Mouse (Mus musculus): ENCODE results near the gene Myo18a.

DNA sequence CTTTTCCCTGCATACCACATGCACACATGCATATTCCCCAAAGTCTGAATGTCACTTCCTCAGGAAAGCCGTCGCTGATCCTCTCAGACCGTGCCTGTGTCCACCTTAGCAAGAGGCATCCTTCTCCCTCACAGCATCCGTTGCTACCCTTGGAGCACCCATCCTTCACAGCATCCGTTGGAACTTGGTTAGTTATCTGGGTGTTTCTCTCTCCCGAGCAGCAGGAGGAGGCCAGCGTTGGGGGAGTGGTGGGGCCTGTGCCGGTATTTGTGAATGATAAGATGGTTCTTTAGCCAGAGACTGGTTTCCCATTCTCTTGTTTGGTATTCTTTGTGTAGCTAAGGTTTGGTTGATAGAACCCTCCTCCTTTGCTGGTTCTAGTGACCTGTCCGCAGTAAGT is 21.8 kb downstream of the Myo18a start:
- TF ChIP-seq FLI1 (IDR thresholded peaks at IDR 0.05; ENCODE audit: low read length) (no peak), GATA1 (IDR thresholded peaks at IDR 0.05; ENCODE audit: borderline replicate concordance, low read length) (no peak)
